Mouse (Mus musculus): ENCODE results near the gene Diaph3.
A peak's percentile ranks its signal among the peaks of the same experiment; 100 is the strongest.
"Not testable (repeated sequence)": the region's sequence is repeated elsewhere in the genome, so short reads cannot be mapped to it uniquely, and the experiment has no call there.

Diaph3 gene

DNA sequence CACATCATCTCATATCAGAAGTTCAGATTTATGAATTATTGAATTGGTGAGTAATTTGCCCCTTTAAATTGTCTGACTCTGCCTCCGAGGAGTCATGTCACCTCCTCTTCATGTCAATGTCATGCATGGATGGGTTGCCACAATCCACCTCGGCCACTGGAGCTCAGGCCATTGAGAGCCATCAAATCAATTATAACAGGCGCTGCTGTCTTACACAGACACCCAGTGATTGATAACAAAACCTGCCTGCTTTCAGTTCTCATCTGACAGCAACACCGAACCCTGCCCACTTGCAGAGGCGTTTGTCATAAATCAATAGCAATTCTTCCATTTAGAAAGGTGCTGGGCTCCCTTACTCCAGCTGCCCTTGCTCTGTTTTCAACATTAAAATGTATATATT is 402.1 kb downstream of the Diaph3 start:
- DNase-seq (ENCODE audit: low read depth) = no peak

DNA sequence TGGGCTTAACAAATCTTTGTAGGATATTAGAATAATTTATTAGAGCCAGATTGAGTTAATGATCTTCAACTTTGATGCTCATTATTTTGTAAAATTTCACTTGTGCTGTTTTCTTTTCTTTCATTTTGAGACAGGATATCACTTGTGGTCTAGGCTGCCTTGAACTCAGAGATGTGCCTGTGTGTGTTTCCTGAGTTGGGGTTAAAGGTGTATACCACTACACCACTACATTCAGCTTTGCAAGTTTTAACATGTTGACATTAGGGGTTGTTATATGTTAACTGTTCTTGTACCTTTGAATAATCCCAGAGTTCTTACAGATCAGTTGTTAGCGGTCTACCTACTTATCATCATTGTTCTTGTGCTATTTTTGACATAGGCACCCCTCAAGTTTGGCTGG is 404.4 kb downstream of the Diaph3 start:
- no peak for DNase-seq (ENCODE audit: low read depth)

DNA sequence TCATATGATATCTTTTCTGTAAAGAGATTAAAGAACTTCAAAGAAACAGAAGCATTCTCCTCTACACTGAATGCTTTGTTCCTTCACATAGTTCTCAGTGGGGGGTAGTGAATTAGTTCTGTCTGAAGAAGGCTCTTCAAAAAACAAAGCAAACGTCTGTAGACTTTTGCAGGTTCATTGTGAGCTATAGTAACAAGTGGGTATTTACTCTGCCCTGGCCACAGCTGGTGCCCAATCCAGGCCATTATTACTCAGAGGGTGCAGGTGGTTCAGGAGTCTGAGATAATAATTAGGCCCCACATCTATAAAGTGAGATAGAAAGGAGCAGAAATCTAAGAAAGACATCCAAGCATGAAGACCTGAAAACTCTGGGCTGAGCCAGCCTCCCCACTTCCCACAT is 409.7 kb downstream of the Diaph3 start:
- no peak for DNase-seq (ENCODE audit: low read depth)

DNA sequence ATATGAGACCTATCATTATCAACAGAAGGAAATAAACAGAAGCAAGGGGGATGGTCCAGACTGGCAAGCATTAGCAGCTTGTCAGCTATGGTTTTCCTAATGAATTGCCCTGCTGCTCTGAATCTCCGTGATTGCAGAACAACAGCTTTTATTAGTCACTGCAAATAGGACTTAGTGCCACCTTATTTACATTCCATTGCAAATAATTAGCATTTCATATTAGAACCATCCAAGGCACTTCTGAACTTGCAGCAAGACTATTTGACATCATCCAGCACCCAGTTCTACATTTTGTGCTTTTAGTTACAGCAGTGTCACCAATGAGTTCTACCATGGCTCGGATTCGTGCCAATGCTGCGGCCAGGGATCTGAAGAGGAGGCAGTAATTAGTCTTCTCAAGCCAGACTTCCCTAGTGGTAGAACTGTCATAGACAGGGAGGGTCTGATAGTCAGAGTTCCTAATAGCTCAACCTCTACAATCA is 411.4 kb downstream of the Diaph3 start:
- DNase-seq (ENCODE audit: low read depth) = no peak

DNA sequence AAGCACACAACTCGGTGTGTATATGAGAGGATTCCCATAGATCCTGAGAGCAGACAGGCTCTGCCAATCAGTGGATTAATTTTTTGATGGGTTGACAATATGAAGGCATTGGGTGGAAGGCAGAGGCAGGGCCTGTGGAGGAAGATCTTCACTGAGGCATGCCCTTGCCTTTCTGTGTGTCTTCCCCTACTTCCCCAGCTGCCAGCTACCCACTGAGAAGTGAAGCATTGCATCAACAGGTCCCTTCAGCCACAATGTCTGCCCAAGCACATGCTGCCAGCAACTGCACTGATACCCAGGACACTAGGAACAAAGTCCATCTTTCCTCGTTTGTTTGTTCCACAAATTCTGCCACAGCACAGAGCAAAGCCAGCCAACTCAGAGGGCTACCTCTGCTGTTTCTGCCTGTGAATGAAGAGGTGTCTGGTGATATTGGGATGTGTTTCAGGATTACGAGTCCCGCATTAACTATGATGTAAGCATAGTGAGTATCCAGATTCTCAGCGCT is 413.4 kb downstream of the Diaph3 start:
- no peak for DNase-seq (ENCODE audit: low read depth)

DNA sequence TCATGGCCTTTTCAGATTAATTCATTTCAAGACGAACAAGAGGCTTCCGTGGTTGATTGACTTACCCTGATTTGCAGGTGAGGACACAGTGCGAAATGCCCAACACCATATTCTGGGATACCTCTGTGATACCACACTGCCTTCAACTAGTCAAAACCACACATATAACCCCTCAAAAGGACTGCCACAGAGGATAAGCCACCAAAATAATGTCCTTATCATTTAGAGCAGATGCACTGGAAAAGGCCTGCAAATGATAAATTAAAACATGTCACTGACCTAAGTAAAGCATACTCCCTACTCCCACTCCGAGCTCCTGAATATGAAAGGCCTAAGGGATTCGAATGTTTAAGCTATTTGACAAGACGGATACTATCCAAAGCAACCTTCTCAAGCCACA is 419.3 kb downstream of the Diaph3 start:
- no peak for DNase-seq (ENCODE audit: low read depth)

DNA sequence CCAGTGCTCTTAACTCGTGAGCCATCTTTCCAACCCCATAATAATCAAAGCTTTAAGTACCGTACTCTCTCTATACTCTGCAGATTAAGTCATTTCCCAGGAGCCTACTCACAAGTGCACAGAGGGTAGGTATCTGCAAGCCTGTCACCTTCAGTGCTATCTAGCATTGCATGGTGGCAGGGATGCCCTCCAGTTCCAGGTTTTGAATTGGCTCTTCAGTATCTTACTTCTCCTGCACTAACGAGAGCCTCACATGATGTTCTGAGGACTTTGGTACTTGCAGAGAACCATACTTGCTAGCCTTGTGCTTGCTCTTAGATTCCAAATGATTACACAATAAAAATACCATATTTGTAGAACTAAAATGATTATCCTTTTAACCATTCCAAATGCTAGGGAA is 420.0 kb downstream of the Diaph3 start:
- no peak for DNase-seq (ENCODE audit: low read depth)

DNA sequence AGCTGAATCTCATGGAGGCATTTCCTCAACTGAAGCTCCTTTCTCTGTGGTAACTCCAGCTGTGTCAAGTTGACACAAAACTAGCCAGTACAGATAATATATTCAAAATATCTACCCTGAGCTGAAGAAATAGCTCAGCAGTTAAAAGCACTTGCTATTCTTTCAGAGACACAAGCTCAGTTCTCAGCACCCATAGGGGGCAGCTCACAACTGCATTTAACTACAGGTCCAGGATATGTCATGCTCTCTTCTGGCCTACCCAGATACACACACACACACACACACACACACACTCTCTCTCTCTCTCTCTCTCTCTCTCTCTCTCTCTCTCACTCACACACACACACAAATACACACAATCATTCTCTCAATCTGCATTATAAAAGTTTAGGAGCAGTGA is 420.6 kb downstream of the Diaph3 start:
- DNase-seq (ENCODE audit: low read depth) = not testable (repeated sequence)

DNA sequence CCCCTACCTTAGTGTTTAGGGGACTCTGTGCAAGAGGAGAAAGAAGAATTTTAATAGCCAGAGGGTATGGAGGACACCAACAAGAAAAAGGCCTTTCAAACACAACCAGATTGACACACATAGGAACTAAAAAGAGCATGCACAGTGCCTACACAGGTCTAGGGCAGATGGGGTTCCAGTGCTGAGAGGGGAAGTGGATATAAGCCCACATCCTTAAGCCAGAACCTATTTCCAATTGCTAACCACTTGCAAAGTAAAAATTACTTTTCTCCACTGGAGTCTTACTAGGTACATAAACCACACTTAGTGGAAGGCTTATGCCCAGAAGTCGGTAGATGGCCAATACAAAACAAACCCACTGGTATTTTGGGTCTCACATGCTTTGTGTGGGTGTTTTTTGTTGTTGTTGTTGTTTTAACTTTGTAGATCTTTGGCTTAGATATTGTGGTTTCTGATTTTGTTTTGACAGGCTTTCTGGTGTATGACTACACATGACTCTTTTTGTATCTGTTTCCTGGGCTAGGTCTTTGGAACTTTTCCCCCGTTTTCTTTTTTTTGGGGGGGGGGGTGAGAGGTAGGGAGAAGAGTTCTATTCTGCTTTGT is 426.8 kb downstream of the Diaph3 start:
- DNase-seq (ENCODE audit: low read depth) = no peak

DNA sequence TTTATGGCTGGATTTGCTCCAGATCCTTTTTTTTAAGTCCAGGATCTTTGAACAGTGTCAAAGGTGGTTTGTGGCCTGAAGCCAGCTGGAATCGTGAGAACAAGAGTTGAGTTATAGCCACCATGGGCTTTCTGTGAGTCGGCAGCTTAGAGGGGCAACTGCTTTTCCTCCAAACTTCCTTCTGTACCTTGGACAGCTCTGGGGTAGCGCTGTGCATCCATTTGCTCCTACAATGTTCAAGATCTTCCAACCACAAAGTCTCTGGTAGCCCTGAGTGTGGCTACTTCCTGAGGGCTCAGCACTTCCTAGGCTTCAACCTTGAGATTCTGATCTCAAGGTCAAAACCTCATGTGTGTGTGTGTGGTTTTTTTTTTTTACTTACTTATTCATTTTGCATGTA is 437.0 kb downstream of the Diaph3 start:
- DNase-seq (ENCODE audit: low read depth) = peak; percentile 8

DNA sequence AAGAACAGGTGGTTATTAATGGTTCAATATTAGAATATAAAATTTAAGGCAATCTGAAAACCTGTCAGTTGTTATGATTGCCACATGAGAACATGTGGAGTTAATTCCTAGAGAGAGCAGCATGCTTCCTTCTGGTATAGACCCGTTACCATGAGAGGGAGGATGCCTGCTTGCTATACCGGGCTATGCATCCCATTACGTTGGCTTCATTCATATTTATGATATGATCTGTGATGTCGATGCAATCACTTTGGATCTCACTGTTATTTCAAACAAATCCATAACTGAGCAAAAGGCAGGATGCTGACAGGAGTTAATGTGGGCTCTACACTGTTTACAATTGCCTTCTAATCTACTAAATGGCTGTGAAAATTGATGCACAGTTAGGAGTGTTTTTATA is 439.9 kb downstream of the Diaph3 start:
- no peak for DNase-seq (ENCODE audit: low read depth)

DNA sequence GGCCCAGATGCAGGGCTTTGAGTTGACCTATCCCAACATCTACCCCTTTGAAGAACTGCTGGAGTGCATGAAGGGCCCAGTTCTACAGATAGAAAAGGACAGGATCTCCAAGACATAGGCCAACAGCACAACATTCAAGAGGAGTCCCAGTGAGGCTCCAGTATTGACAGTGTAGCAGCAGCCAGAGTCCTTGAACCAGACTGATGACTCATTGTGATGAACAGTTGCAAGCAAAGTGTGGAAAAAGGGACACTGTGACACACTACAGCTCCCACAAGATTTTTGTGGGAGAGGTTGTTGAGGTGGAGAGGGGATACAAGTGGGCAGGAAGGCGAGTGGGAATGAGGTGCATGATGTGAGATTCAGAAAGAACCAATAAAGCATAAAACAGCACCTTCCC is 443.1 kb downstream of the Diaph3 start:
- DNase-seq (ENCODE audit: low read depth) = no peak

DNA sequence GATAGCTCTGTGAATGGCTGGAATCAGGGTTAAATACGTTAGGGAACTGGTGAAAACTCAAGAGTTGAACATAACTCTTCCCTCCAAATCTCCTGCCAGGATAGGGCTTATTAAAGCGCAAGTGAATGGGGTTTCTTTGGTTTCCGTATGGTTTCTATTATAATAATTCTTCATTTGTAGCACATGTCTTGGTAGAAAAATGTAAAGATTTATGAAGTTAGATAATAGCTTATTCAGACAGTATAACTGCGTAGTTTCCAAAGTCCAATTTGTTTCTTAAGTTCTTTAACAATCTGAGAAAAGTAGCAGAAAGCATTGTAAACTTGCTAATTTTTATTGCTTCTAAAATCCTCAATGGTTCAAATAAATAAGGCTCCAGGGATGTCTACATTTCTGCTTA is 448.3 kb downstream of the Diaph3 start:
- DNase-seq (ENCODE audit: low read depth) = peak; percentile 2

DNA sequence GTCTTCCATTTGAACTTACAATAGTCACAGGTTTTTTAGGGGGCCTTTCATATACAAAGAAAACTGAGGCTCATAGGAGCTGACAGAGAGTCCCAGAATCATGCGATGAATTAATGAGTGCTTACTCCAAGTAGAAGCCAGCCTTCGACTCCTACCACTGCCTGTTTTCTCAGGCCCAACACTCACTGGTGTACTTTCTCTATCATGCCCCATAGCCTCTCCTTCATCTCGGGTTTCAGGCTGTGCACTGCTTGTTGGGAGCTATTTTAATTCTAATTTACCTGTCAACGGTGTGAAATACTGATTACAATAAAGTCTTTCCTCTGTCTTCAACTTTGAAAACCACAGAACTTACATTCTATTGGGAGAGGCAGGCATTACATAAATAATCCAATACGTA is 449.7 kb downstream of the Diaph3 start:
- no peak for DNase-seq (ENCODE audit: low read depth)

DNA sequence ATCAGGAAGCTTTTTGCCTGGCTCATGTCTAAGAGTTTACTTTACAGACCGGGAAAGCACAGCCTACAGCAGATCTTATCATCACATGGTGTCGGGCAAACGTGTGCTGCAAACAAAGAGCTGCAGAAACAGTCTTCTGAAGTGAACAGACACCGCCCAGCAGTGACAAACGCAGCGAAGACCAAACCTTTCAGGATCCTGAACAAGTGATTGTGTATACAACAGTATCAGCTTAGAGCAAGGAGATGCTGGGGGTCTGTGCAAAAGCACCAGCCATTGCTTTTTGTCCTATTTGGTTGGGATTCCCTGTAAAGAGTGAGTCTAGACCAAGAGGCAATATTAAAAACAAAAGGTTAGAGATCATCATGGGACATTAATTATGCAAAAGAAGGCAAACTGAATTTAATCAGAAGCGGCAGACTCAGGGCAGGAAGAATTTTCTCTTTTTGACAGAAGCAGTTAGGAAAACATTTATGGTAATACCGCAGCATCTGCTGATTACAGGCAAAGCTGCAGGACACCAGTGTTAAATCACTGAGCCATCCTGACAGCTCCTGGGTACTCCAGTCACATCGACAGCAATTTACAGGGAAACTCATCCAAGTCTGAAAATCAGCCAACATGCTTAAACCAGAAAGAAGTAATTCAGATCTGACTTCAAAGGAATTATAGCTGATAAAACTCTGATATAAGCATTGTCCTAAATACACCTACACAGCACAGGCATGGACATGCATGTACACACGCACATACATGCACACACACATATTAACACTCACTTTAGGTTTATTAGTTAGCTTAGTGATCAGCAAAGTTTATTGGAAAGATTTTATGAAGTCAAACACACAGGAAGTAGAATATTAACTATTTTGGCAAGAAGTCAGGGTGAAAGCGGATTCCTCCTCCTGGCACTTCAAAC is 456.2 kb downstream of the Diaph3 start:
- DNase-seq (ENCODE audit: low read depth) = no peak

DNA sequence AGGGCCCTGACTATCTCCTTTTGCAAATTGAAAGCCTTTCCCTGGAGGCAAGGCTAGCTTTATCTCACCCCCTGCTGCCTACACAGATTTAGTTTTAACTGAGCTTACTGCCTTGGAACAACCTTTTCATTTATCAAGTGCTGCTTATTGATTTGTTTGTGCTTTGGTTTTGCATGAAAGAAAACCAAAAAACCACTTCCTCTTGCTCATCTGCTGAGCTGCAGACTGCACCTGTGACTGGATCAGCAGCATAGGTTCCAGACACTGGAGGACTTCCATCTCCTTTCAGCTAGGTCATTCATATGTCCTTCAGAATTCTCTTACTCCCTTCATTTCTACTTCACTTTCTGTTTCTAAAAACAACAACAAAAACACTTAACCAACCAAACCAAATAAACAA is 459.1 kb downstream of the Diaph3 start:
- DNase-seq (ENCODE audit: low read depth) = no peak

DNA sequence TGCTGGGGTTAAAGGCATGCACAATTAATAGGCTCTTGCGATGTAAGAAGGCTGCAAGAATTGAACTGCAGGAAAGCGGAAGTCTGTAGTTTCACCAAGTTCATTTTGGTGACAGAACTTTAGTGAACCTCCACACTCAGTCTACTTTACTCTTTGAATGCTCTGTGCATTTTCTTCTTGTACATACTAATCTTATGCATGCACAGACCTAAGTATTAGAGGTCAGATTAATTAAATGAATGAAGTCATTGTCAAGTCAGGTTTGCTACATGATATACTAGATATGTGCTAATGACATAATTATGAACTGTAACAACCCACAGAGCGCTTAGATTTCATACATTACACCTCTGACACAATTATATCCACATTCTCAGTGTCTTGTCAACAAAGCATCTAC is 462.0 kb downstream of the Diaph3 start:
- no peak for DNase-seq (ENCODE audit: low read depth)

DNA sequence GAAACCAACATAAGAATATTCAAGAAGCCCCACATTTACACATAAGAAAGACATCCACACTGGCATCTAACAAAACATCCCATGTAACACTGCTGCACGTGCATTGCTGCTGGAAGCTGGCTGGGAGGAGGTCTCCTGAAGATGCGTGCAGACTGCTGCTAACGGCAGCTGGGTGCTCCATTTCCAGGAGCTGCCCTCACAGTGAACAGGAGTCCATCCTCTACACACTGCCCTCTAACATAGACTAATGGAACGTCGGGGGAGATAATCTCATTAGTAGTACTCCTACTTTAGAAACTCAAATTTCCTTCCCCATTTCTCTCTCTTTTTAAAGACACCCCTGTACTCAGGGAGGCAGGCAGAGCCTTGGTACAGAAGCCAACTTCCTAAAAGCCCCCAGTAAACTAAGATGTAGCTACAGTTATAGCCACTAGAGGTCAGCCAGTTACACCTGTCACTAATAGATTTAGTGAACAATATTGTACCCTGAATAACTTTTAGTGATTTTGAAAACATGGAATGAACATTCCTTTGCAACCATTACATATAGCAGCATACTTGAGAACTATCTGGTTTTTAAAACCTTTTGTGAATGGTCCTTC is 462.8 kb downstream of the Diaph3 start:
- DNase-seq (ENCODE audit: low read depth) = peak; percentile 26

DNA sequence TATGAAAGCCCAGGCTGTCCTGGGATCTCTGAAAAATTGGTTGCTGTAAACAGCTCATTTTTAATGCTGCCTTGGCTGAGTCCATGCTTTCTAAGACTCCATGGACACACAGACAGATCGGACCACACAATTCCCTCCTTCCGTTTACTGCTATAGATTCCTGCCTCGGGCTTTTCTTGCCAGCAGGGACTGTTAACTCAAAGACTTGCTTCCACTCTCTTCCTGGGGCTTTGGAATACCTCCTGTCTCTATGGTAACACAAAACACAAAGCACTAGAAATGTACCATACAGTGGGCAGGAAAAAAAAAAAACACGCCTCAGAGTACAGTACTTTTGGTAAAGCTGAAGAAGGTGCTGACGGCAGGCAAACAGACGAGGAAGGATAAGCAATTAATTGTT is 464.0 kb downstream of the Diaph3 start:
- DNase-seq (ENCODE audit: low read depth) = no peak

DNA sequence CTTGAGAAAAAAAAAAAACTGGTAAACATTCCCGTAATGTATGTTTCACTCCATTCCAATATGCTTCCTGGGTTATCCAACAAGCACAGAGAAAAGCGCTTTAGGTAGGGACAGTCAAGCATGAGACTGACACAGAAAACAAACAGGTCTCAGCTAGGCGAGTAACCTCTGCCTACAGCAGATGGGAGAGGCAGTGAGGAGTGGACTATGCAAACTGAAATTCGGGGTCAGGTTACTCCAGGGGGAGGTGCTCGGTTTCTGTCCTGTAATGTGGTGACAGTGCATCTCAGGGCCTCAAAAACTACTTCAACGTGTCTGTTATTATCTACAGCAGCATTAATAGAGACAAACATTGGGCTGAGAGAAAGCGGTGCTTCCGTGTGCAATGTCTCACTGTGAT is 465.7 kb downstream of the Diaph3 start:
- no peak for DNase-seq (ENCODE audit: low read depth)

DNA sequence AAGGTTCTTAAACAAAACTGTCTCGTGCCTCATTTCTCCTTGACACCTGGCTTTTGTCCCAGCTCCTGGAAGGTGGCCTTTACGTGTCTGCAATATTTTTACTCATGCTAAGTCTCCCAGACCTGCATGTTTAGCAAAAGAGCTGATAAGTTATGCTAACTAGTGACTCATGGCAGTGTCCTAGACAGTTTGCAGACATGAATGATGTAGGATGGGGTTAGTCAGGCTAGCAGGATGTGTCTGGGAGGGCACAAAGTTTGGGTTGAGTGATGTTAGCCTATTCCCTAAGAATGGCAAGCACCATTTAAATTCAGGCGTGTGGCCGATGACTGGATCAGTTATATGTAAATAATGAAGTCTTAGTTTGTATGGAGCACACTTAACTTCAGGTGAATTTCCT is 478.2 kb downstream of the Diaph3 start:
- no peak for DNase-seq (ENCODE audit: low read depth)

DNA sequence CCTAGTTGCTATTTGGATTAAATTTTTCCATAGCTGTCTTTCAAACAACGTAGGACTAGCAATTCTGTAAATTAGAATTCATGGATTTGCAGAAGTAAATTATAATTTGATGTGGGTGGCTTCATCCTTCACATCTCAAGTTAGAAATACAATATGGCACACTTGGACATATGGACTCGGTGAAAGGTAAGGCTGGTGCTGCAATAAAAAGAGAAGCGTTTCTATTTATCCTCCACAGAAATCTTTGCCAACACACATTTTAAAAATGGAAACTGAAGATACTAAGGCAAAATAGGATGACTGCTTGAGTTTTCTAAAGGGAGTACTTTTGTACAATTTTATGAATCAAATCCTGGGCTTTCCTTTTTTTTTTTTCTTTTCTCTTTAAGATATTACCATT is 480.5 kb downstream of the Diaph3 start:
- DNase-seq (ENCODE audit: low read depth) = no peak

DNA sequence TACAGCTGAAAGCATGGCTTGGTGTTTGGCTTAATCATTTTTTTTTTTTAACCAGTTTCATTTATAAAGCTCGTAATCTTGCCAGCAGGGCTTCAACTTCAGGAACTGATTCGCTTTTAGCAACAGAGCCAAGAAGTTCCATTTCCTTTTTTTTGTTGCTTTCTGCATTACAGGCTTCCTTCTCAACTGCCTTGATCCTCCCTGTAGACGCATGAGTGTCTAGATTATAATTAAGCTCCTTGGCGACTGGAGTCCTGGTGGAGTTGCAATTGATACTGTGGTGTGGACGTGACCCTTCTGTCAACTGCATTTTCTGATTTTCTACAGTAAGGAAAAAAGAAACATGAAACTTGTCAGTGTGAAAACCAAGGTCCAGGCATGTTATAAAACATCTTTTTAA is 484.8 kb downstream of the Diaph3 start:
- DNase-seq (ENCODE audit: low read depth) = no peak
